In genomic region chr5:111454876-111455275, GRCm38 (mm10) we compare ENCODE assay signal across 10 mouse cellular contexts. TPM values are rescaled to one million over a fixed set of nuclear protein-coding genes. Genes with fewer than 3 reads are reported as not detected.
"Had no signal": no experiment of that assay in that cellular context is flagged by ENCODE, and none has a peak within 500 bp of the region (broad histone marks: within the 10 kb centered on the region; RNA-seq: fewer than 3 reads in every experiment).

No protein-coding gene starts in this region.

- DNase-seq: lung, adult 18-20 months; lung, embryonic 14.5 days; lung, postnatal 10 days; lung, postnatal 36 days; retina, postnatal 1 day; right cerebral cortex, adult 18-20 months; right cerebral cortex, postnatal 25 days; right cerebral cortex, postnatal 4 days; spleen, adult 18-20 months had no signal

RNA-seq across cellular contexts. Expression of gene Mn1, which starts 37.7 kb away (rescaled TPM):
- polyA plus RNA-seq: macrophage had no signal
